Mouse (Mus musculus) heart, embryonic 13.5 days (tissue): ENCODE results near the gene Rpl10a. TPM values are rescaled to one million over a fixed set of nuclear protein-coding genes. Genes with fewer than 3 reads are reported as not detected.

ENCODE experiments used
- ATAC-seq: fragments of 200-750 bp; cut with Nextera tagmentation; 2 replicates; pipeline ENCODE4 v1.8.0; 2017; ENCODE audit warnings: moderate TSS enrichment; ENCODE audit not compliant: insufficient number of reproducible peaks, low FRiP score, low TSS enrichment; ENCODE audit errors: extremely low read depth
- H3K27ac ChIP-seq: fragments of 300-500 bp; sonication (generic); replicated peaks from 2 replicates; pipeline ENCODE4 v1.5.1; 2015; ENCODE audit warnings: moderate library complexity, mild to moderate bottlenecking, inconsistent platforms
- H3K27me3 ChIP-seq: fragments of 300-500 bp; sonication (generic); replicated peaks from 2 replicates; pipeline ENCODE4 v1.6.1; 2015; ENCODE audit warnings: mild to moderate bottlenecking, inconsistent platforms
- H3K36me3 ChIP-seq: fragments of 300-500 bp; sonication (generic); 2 replicates; pipeline ENCODE4 v1.6.1; 2015; ENCODE audit warnings: mild to moderate bottlenecking, inconsistent platforms
- H3K4me1 ChIP-seq: fragments of 300-500 bp; sonication (generic); 2 replicates; pipeline ENCODE4 v1.6.1; 2015; ENCODE audit warnings: inconsistent platforms
- H3K4me2 ChIP-seq: fragments of 300-500 bp; sonication (generic); 2 replicates; pipeline ENCODE4 v1.6.1; 2015; ENCODE audit warnings: inconsistent platforms, mild to moderate bottlenecking, moderate library complexity
- H3K4me3 ChIP-seq: fragments of 300-500 bp; sonication (generic); 2 replicates; pipeline ENCODE4 v1.5.1; 2015; ENCODE audit warnings: moderate library complexity, mild to moderate bottlenecking, inconsistent platforms
- H3K9ac ChIP-seq: fragments of 300-500 bp; sonication (generic); 2 replicates; pipeline ENCODE4 v1.6.1; 2015; ENCODE audit warnings: inconsistent platforms, mild to moderate bottlenecking, moderate library complexity
- H3K9me3 ChIP-seq: fragments of 300-500 bp; sonication (generic); 2 replicates; pipeline ENCODE4 v1.6.1; 2016; ENCODE audit warnings: inconsistent platforms
- WGBS: fragments of 180-500 bp; shearing (Covaris S2); methylation state at CpG from one replicate; pipeline ENCODE4 v1.1.7; 2015; ENCODE audit warnings: mixed read lengths; 5-methylcytosine and 5-hydroxymethylcytosine counted together
- polyA plus RNA-seq: library from polyadenylated mRNA; unstranded; fragments of >200 nt; fragmentation: Nextera tagmentation; extraction: Ambion mirVana; gene quantifications from 2 replicates; pipeline ENCODE4 v1.2.1, GENCODE M21; 2015

Rpl10a gene
- polyA plus RNA-seq, 1 experiment from 2014 or later, result 389 TPM

DNA sequence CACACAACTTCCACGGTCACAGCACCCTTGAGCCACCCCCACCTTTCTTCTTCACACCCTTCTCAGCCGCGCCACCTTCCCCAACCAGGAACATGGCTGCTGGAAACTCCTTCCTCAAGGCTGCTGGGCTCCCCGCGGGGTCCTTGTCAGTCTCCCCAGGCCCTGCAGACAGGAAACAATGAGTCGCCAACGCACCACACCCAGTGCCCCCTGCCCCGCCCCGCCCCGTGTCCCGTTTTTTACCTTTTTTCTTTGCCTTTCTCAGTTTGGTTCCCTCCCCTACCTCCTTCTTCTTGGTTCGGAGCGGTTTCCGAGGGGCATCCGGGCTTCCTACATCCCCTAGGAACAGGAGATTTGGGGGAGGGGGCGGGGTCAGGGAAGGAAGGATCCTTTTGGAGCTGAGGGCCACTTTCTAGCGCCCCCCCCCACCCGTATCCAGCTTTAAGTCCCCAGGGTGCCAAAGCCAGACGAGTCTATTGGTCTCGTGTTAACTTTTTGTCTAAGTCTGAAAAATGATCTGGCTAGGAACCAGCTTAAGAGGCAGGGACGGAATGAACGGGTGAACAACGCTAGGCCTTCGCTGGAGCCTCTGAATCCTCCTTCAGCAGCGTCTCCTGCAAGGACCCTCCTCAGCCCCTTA is 34.5 kb downstream of the Rpl10a start:
- 4% methylated on average over 25 of the region's 25 CpGs for WGBS
- Histone ChIP-seq H3K4me3 (peak overlapping the region; percentile 48), H3K27me3 (peaks cover 81% of the 10 kb centered on the region), H3K36me3 (no peaks in the 10 kb centered on the region), H3K27ac (no peak overlapping the region), H3K4me1 (peaks cover 34% of the 10 kb centered on the region), H3K9ac (peak overlapping the region; percentile 77), H3K9me3 (0 out of 2 replicates have a peak, but pooled peaks cover 3% of the 10 kb centered on the region), H3K4me2 (peak overlapping the region; percentile 73)
- ATAC-seq, result no peak

DNA sequence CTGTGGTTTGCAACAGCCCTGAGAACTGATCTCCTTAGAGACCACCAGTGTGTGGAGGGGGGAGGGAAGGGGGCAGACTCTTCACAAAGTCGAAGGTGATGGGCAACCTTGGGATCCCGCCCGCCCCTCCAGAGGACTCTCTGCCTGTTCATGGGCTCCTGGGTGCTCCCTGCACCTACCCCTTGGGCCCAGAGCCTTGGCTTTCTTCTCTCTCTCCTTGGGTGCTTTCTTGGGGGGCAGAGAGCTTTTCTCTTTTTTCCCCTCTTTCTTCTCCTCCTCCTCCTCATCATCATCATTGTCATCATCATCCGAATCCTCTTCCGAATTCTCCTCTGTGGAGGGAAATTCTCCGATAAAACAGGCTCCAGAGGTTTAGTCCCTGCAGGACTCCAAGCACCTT is 35.2 kb downstream of the Rpl10a start:
- no peak for ATAC-seq
- Histone ChIP-seq H3K4me1 (peaks cover 30% of the 10 kb centered on the region), H3K36me3 (no peaks in the 10 kb centered on the region), H3K27ac (no peak overlapping the region), H3K9ac (peak overlapping the region; percentile 77), H3K27me3 (peaks cover 74% of the 10 kb centered on the region), H3K4me3 (peak overlapping the region; percentile 48), H3K4me2 (peak overlapping the region; percentile 73), H3K9me3 (0 out of 2 replicates have a peak, but pooled peaks cover 3% of the 10 kb centered on the region)
- WGBS, result 14% methylated on average over 6 of the region's 6 CpGs

DNA sequence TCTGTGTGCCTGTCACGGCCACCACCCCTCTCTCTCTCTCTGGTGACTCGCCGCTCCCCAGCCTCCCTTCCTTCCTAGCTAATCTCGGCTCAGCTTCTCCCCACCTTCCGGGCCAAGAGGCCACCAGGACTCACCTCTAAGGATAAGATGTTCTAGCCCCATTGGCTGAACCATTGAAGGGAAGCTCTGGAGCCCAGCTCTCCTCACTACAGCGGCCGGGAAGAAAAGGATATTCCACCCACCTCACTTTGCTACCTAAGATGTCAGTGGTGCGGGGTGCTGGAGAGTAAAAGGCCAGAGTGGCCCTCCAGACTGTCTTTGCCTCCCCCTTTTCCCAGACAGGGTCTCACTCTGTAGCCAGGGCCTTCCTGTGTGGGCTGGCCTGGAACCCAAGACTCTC is 36.9 kb downstream of the Rpl10a start, which contains the start of gene Tulp1:
Gene Tulp1 (minus strand): TSS at position 101 of the 400 bp plus-strand sequence.
- no peak for ATAC-seq
- Histone ChIP-seq H3K4me2 (peak within 1 kb of the TSS; percentile 73), H3K9ac (peak within 1 kb of the TSS; percentile 75), H3K4me1 (peaks cover 30% of the 10 kb centered on the region), H3K27me3 (peaks cover 58% of the 10 kb centered on the region), H3K4me3 (peak within 1 kb of the TSS; percentile 44), H3K9me3 (no peaks in the 10 kb centered on the region), H3K36me3 (no peaks in the 10 kb centered on the region), H3K27ac (no peak within 1 kb of the TSS)
- 24% methylated on average over 8 of the region's 8 CpGs for WGBS

DNA sequence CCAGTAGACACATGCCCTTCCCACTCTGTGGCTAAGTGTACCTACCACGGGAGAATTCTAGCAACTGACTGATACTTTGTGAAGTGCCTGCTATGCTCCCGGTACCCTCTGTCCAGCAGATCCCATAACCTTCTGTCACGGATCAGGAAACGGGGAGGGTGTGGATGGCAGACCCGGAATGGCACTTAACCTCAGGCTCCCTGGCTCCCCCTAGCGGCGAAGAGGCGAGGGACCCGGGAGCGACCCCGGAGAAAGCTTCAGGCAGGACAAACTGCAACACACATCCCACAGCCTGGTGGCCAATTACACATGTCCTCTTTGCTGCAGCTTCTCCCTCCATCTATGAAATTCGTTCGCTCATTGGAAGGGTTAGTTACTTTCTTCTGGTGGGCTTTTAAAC is 40.2 kb downstream of the Rpl10a start:
- ATAC-seq, result no peak; the same call in 1 of the 2 replicates

DNA sequence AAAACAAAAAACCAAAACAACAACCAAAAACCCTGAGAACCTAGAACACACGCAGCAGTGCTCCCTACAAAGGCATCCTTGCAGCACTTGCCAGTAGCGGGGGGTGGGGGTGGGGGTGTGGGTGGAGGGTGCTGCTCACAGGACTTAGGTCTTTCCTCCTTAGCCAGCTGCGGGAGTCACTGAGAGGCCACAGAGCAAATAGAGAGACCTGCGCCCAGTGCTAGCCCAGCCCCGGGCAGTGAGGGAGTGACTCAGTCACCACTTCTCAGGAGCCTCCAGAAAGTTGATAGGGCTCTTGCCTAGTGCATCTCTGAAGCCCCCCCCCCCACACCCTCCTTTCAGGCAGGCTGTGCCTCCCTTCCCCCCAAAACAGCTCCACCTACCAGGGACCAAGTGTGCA is 40.8 kb downstream of the Rpl10a start:
- ATAC-seq, result no peak
- Histone ChIP-seq H3K27ac (no peak overlapping the region), H3K36me3 (no peaks in the 10 kb centered on the region), H3K27me3 (peaks cover 29% of the 10 kb centered on the region), H3K9me3 (no peaks in the 10 kb centered on the region), H3K4me3 (no peak overlapping the region), H3K9ac (no peak overlapping the region), H3K4me2 (no peak overlapping the region), H3K4me1 (peaks cover 10% of the 10 kb centered on the region)
- WGBS, result 58% methylated on average over 5 of the region's 5 CpGs

More for the DNA sequence above, 40.2 kb downstream of the Rpl10a start:
- no peak overlapping the region for H3K4me3 ChIP-seq
- no peak overlapping the region for H3K27ac ChIP-seq
- no peaks in the 10 kb centered on the region for H3K36me3 ChIP-seq
- no peaks in the 10 kb centered on the region for H3K9me3 ChIP-seq
- peaks cover 29% of the 10 kb centered on the region for H3K27me3 ChIP-seq
- peaks cover 16% of the 10 kb centered on the region for H3K4me1 ChIP-seq
- peak overlapping the region; percentile 14; the same call in 1 of the 2 replicates for H3K4me2 ChIP-seq
- H3K9ac ChIP-seq, result no peak overlapping the region
- WGBS, result 6% methylated on average over 13 of the region's 13 CpGs

DNA sequence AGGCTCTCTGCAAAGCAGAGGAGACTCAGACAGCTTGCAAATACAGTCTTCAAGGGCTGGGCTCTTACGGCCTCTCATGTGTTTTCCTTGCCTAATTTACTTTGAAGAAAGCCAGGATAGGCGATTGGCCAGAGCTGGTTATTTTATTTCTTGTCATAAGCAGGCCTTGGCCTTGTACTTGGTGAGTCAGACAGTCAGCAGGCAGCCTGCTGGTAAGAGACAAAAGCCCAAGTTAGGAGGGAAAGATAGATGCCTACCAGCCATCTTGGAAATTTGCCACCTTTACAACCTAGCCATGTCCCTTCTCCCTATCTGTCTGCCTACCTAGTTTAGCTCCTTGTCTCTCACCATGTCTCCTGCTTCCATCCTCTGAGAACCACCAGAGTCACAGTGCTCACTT is 43.0 kb downstream of the Rpl10a start:
- WGBS, result 65% methylated on average over 2 of the region's 2 CpGs

DNA sequence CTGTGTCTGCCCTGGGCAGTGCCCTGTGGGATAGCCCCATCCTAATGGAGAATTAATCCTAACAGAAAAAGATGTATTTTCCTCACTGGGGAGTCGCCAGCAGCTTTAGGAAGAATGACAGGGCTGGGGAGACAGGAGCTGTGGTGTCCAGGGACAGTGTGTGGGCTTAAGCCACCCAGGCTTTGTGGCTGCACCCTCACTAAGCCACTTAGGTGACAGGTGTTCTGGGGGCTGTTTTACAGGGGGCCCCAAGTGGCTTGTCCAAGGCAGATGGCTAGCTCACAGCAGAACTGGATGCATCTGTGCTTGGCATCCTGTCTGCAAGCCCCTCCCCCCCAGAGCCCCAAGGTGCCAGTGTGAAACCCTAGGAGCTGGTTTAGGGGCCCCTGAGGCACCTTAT is 43.7 kb downstream of the Rpl10a start:
- H3K4me3 ChIP-seq, result no peak overlapping the region
- H3K4me2 ChIP-seq, result no peak overlapping the region
- H3K9ac ChIP-seq, result no peak overlapping the region
- peaks cover 9% of the 10 kb centered on the region for H3K4me1 ChIP-seq
- 67% methylated on average over 1 of the region's 1 CpGs for WGBS
- H3K27ac ChIP-seq, result no peak overlapping the region
- no peaks in the 10 kb centered on the region for H3K9me3 ChIP-seq
- no peaks in the 10 kb centered on the region for H3K36me3 ChIP-seq
- ATAC-seq, result no peak
- H3K27me3 ChIP-seq, result peaks cover 39% of the 10 kb centered on the region

More for the DNA sequence above, 43.0 kb downstream of the Rpl10a start:
- H3K27ac ChIP-seq, result no peak overlapping the region
- H3K9me3 ChIP-seq, result no peaks in the 10 kb centered on the region
- no peak overlapping the region for H3K9ac ChIP-seq
- H3K4me1 ChIP-seq, result peaks cover 9% of the 10 kb centered on the region
- peaks cover 32% of the 10 kb centered on the region for H3K27me3 ChIP-seq
- H3K4me3 ChIP-seq, result no peak overlapping the region
- no peaks in the 10 kb centered on the region for H3K36me3 ChIP-seq
- no peak overlapping the region for H3K4me2 ChIP-seq
- ATAC-seq, result no peak

DNA sequence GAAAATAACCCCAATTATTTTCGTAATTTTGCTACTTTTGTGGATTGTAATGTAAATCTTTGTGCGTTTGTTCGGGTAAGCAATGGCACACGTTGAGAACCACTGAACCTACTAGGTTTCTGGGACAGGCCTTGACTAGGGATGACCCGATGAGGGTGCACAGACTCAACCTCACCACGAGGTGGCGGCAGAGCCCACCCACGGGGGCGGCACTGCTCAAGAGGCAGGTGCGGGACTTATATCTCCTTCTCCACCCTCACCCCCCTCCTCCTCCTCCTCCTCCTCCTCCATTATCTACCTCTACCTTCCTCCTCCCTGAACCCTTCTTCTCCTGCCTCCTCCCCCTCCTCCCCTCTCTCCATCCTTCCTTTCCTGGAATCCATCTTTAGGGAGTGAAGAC is 45.5 kb downstream of the Rpl10a start:
- H3K4me3 ChIP-seq, result no peak overlapping the region
- H3K9ac ChIP-seq, result no peak overlapping the region
- no peak for ATAC-seq
- H3K27me3 ChIP-seq, result peaks cover 43% of the 10 kb centered on the region
- peaks cover 9% of the 10 kb centered on the region for H3K4me1 ChIP-seq
- no peak overlapping the region for H3K27ac ChIP-seq
- no peaks in the 10 kb centered on the region for H3K36me3 ChIP-seq
- H3K4me2 ChIP-seq, result no peak overlapping the region
- WGBS, result 15% methylated on average over 10 of the region's 10 CpGs
- no peaks in the 10 kb centered on the region for H3K9me3 ChIP-seq

DNA sequence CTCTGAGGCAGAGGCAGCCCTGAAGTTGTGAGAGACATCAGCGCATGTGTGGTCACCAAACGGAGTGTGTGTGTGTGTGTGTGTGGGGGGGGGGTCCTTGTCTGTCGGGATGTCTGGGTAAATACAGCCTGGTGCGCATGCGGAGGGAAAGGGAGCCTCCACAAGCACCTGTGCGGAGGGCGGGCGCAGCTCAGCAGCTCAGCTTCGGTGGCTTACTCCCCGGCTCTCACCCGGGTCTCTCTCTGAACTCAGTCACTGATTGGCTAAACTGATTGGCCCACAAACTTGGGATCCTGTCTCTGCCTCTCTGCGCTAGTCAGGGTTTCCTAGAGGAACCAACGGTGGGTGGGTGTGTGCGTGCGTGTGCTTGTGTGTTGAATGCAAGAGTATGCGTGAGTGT is 46.2 kb downstream of the Rpl10a start:
- Histone ChIP-seq H3K36me3 (no peaks in the 10 kb centered on the region), H3K4me1 (peaks cover 9% of the 10 kb centered on the region), H3K4me2 (0 out of 2 replicates have a peak overlapping the region, but pooled peaks have one; percentile 16), H3K4me3 (no peak overlapping the region), H3K27ac (no peak overlapping the region), H3K9ac (0 out of 2 replicates have a peak overlapping the region, but pooled peaks have one; percentile 40), H3K27me3 (peaks cover 50% of the 10 kb centered on the region), H3K9me3 (no peaks in the 10 kb centered on the region)
- 24% methylated on average over 16 of the region's 16 CpGs for WGBS
- no peak for ATAC-seq

DNA sequence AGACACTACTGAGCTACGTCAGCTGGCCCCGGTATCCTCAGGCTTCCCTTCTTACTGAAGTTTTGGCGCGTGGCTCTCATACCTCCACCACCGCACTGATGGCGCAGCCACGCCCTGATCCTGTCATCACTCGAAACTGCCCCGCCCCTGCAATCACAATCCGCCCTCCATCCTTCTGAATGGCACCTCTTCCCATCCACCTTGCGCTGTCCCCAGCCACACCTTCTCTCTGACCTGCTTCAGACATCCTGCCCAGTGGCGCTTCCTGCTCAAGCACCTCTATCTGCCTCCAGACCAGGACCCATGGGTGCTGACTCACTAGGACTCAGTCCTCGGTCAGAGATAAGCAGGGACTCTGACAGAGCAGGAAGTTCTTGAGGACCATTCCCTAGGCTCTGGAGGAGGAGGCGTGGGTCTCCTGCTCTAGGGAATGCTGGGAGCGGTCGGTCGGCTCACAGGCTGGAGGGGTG is 47.4 kb downstream of the Rpl10a start:
- ATAC-seq, result no peak; the same call in 1 of the 2 replicates
- Histone ChIP-seq H3K27ac (no peak overlapping the region), H3K9ac (no peak overlapping the region), H3K4me1 (peaks cover 9% of the 10 kb centered on the region), H3K27me3 (peaks cover 61% of the 10 kb centered on the region), H3K36me3 (no peaks in the 10 kb centered on the region), H3K4me3 (no peak overlapping the region), H3K9me3 (no peaks in the 10 kb centered on the region), H3K4me2 (no peak overlapping the region)
- WGBS, result 7% methylated on average over 17 of the region's 17 CpGs

DNA sequence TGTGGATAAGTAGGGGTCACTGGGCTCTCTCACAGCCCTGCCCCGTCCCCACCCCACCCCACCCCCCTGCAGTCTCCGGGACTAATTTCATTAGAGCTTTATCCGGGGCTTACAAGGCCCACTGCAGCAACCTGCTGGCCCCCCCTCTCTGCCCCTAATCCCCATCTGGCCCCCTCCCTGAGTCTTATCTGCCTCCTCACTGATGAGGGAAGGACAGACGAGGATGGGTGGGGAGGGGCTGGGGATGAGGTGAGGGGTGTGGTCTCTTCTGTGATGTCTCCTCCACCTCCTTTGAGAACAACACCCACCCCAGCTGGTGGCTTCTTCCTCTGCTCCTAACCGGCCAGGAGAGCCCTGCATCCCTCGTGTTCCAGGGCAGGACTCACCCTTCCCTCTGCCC is 52.0 kb downstream of the Rpl10a start:
- 8% methylated on average over 6 of the region's 6 CpGs for WGBS
- H3K36me3 ChIP-seq, result no peaks in the 10 kb centered on the region
- no peak overlapping the region for H3K27ac ChIP-seq
- H3K27me3 ChIP-seq, result peaks cover 46% of the 10 kb centered on the region
- H3K9ac ChIP-seq, result no peak overlapping the region
- peaks cover 6% of the 10 kb centered on the region for H3K4me1 ChIP-seq
- H3K4me3 ChIP-seq, result no peak overlapping the region
- 0 out of 2 replicates have a peak, but pooled peaks cover 4% of the 10 kb centered on the region for H3K9me3 ChIP-seq
- no peak for ATAC-seq
- H3K4me2 ChIP-seq, result no peak overlapping the region
